Mouse (Mus musculus): ENCODE results near the gene Kctd20. TPM values are rescaled to one million over a fixed set of nuclear protein-coding genes. Genes with fewer than 3 reads are reported as not detected.

The Kctd20 gene
- polyA plus RNA-seq, 1 experiment from 2014 or later, result 39.5 TPM

GRCm38 (mm10) chr17:28961596-28961995, 9.8 kb downstream of the Kctd20 start:
- Histone ChIP-seq H3K9me3 (ENCODE audit: low read length) (no peaks in the 10 kb centered on the region), H3K27ac (ENCODE audit: low read depth) (0 out of 2 replicates have a peak overlapping the region, but pooled peaks have one; percentile 48), H3K36me3 (replicated peaks; ENCODE audit: insufficient read depth, low read length) (peaks cover 76% of the 10 kb centered on the region), H3K27me3 (ENCODE audit: insufficient read depth, low read length) (no peaks in the 10 kb centered on the region), H3K4me2 (ENCODE audit: low read depth, low read length) (no peak overlapping the region), H3K4me3 (ENCODE audit: low read depth, low read length) (no peak overlapping the region), H3K4me1 (ENCODE audit: insufficient read depth) (peaks cover 9% of the 10 kb centered on the region), H3K9ac (replicated peaks) (no peak overlapping the region)
- peak; percentile 50; the same call in 1 of the 2 replicates for ATAC-seq
- no peak for DNase-seq
- WGBS (ENCODE audit: insufficient replicate concordance), result 71% methylated on average over 10 of the region's 10 CpGs
- TF ChIP-seq CTCF (IDR thresholded peaks at IDR 0.05; ENCODE audit: low read depth) (no peak), EP300 (IDR thresholded peaks at IDR 0.05; ENCODE audit: low read depth) (no peak)

GRCm38 (mm10) chr17:28967021-28967610, 15.4 kb downstream of the Kctd20 start:
- Histone ChIP-seq H3K36me3 (replicated peaks; ENCODE audit: insufficient read depth, low read length) (peaks cover 87% of the 10 kb centered on the region), H3K4me2 (ENCODE audit: low read depth, low read length) (0 out of 2 replicates have a peak overlapping the region, but pooled peaks have one; percentile 13), H3K9me3 (ENCODE audit: low read length) (no peaks in the 10 kb centered on the region), H3K4me3 (ENCODE audit: low read depth, low read length) (no peak overlapping the region), H3K27me3 (ENCODE audit: insufficient read depth, low read length) (no peaks in the 10 kb centered on the region), H3K27ac (ENCODE audit: low read depth) (peak overlapping the region; percentile 76), H3K9ac (replicated peaks) (no peak overlapping the region), H3K4me1 (ENCODE audit: insufficient read depth) (peaks cover 24% of the 10 kb centered on the region)
- DNase-seq, result peak; percentile 46
- TF ChIP-seq CTCF (IDR thresholded peaks at IDR 0.05; ENCODE audit: low read depth) (no peak), EP300 (IDR thresholded peaks at IDR 0.05; ENCODE audit: low read depth) (no peak)
- WGBS (ENCODE audit: insufficient replicate concordance), result 39% methylated on average over 11 of the region's 11 CpGs
- peak; percentile 40 for ATAC-seq

GRCm38 (mm10) chr17:28970122-28970521, 18.4 kb downstream of the Kctd20 start:
- peaks cover 84% of the 10 kb centered on the region for H3K36me3 ChIP-seq (replicated peaks; ENCODE audit: insufficient read depth, low read length)
- H3K4me2 ChIP-seq (ENCODE audit: low read depth, low read length), result no peak overlapping the region
- peaks cover 20% of the 10 kb centered on the region for H3K4me1 ChIP-seq (ENCODE audit: insufficient read depth)
- TF ChIP-seq EP300 (IDR thresholded peaks at IDR 0.05; ENCODE audit: low read depth), result peak; percentile 57; the same call in 1 of the 2 replicates
- no peak for TF ChIP-seq CTCF (IDR thresholded peaks at IDR 0.05; ENCODE audit: low read depth)
- no peak overlapping the region for H3K4me3 ChIP-seq (ENCODE audit: low read depth, low read length)
- no peaks in the 10 kb centered on the region for H3K27me3 ChIP-seq (ENCODE audit: insufficient read depth, low read length)
- peak overlapping the region; percentile 79; the same call in 1 of the 2 replicates for H3K27ac ChIP-seq (ENCODE audit: low read depth)
- H3K9me3 ChIP-seq (ENCODE audit: low read length), result no peaks in the 10 kb centered on the region
- H3K9ac ChIP-seq (replicated peaks), result no peak overlapping the region
- ATAC-seq (peak; percentile 84), DNase-seq (no peak)

GRCm38 (mm10) chr17:28979091-28979490, 27.3 kb downstream of the Kctd20 start:
- H3K27ac ChIP-seq (ENCODE audit: low read depth), result peak overlapping the region; percentile 67
- TF ChIP-seq EP300 (IDR thresholded peaks at IDR 0.05; ENCODE audit: low read depth), result no peak
- no peak for TF ChIP-seq CTCF (IDR thresholded peaks at IDR 0.05; ENCODE audit: low read depth)
- H3K4me2 ChIP-seq (ENCODE audit: low read depth, low read length), result no peak overlapping the region
- H3K36me3 ChIP-seq (replicated peaks; ENCODE audit: insufficient read depth, low read length), result peaks cover 67% of the 10 kb centered on the region
- DNase-seq (peak; percentile 39), ATAC-seq (peak; percentile 88)
- no peaks in the 10 kb centered on the region for H3K27me3 ChIP-seq (ENCODE audit: insufficient read depth, low read length)
- no peaks in the 10 kb centered on the region for H3K9me3 ChIP-seq (ENCODE audit: low read length)
- no peak overlapping the region for H3K4me3 ChIP-seq (ENCODE audit: low read depth, low read length)
- H3K9ac ChIP-seq (replicated peaks), result no peak overlapping the region
- H3K4me1 ChIP-seq (ENCODE audit: insufficient read depth), result no peaks in the 10 kb centered on the region; the same call in none of the 2 replicates
- WGBS (ENCODE audit: insufficient replicate concordance), result 79% methylated on average over 4 of the region's 4 CpGs

GRCm38 (mm10) chr17:28981081-28981480, 29.3 kb downstream of the Kctd20 start:
- no peak for TF ChIP-seq CTCF (IDR thresholded peaks at IDR 0.05; ENCODE audit: low read depth)
- Histone ChIP-seq H3K36me3 (replicated peaks; ENCODE audit: insufficient read depth, low read length) (peaks cover 61% of the 10 kb centered on the region), H3K9ac (replicated peaks) (no peak overlapping the region), H3K4me2 (ENCODE audit: low read depth, low read length) (no peak overlapping the region), H3K9me3 (ENCODE audit: low read length) (no peaks in the 10 kb centered on the region), H3K27me3 (ENCODE audit: insufficient read depth, low read length) (no peaks in the 10 kb centered on the region), H3K4me3 (ENCODE audit: low read depth, low read length) (no peak overlapping the region), H3K27ac (ENCODE audit: low read depth) (no peak overlapping the region), H3K4me1 (ENCODE audit: insufficient read depth) (no peaks in the 10 kb centered on the region; the same call in none of the 2 replicates)
- DNase-seq (no peak), ATAC-seq (no peak)
- WGBS (ENCODE audit: insufficient replicate concordance), result 83% methylated on average over 4 of the region's 4 CpGs

GRCm38 (mm10) chr17:28982591-28982990, 30.8 kb downstream of the Kctd20 start:
- H3K9me3 ChIP-seq (ENCODE audit: low read length), result no peaks in the 10 kb centered on the region
- 61% methylated on average over 4 of the region's 4 CpGs for WGBS (ENCODE audit: insufficient replicate concordance)
- H3K4me2 ChIP-seq (ENCODE audit: low read depth, low read length), result no peak overlapping the region
- TF ChIP-seq CTCF (IDR thresholded peaks at IDR 0.05; ENCODE audit: low read depth) (no peak), EP300 (IDR thresholded peaks at IDR 0.05; ENCODE audit: low read depth) (no peak)
- DNase-seq, result no peak
- no peak overlapping the region for H3K4me3 ChIP-seq (ENCODE audit: low read depth, low read length)
- H3K27me3 ChIP-seq (ENCODE audit: insufficient read depth, low read length), result no peaks in the 10 kb centered on the region
- no peaks in the 10 kb centered on the region; the same call in none of the 2 replicates for H3K4me1 ChIP-seq (ENCODE audit: insufficient read depth)
- H3K27ac ChIP-seq (ENCODE audit: low read depth), result no peak overlapping the region
- H3K9ac ChIP-seq (replicated peaks), result no peak overlapping the region
- H3K36me3 ChIP-seq (replicated peaks; ENCODE audit: insufficient read depth, low read length), result peaks cover 65% of the 10 kb centered on the region
- 0 out of 2 replicates have a peak, but pooled peaks have one; percentile 37 for ATAC-seq

Measured in liver, postnatal 0 days (tissue).